ENCODE assay signal across 7 mouse cellular contexts in genomic region chr11:60311025-60311854, GRCm38 (mm10). TPM values are rescaled to one million over a fixed set of nuclear protein-coding genes. Genes with fewer than 3 reads are reported as not detected.
DNase-seq lines count a peak whose midpoint lies in the region; ATAC-seq lines count a peak whose summit lies in the region.

No protein-coding gene starts in this region.

- peak; percentile 88 for DNase-seq in cerebellum, adult 11-12 months
- peak; percentile 95 for DNase-seq in forebrain, embryonic 14.5 days (ENCODE audit: low spot score)
- peak; percentile 93 for DNase-seq in kidney, postnatal 14 days
- peak; percentile 31 for DNase-seq in liver
- peak; percentile 68 for DNase-seq in neural tube, embryonic 11.5 days (ENCODE audit: low spot score)

- H3K4me2 ChIP-seq in forebrain, embryonic 14.5 days (ENCODE audit: low read length), result peak overlapping the region; percentile 14
- H3K4me2 ChIP-seq in heart, embryonic 16.5 days (ENCODE audit: low read depth, low read length), result peak overlapping the region; percentile 49
- peak overlapping the region; percentile 25; the same call in 1 of the 2 replicates for H3K4me2 ChIP-seq in neural tube, embryonic 11.5 days (ENCODE audit: low read depth)

- H3K4me3 ChIP-seq in forebrain, embryonic 14.5 days (ENCODE audit: low read depth, low read length), result no peak overlapping the region
- H3K4me3 ChIP-seq in heart, embryonic 16.5 days (ENCODE audit: low read length), result no peak overlapping the region
- no peak overlapping the region for H3K4me3 ChIP-seq in neural tube, embryonic 11.5 days (ENCODE audit: low read depth, low read length)

- no peaks in the 10 kb centered on the region for H3K9me3 ChIP-seq in forebrain, embryonic 14.5 days (replicated peaks; ENCODE audit: control insufficient read depth, low read length)
- H3K9me3 ChIP-seq in heart, embryonic 16.5 days (replicated peaks; ENCODE audit: control insufficient read depth, low read length), result 0 out of 2 replicates have a peak, but pooled peaks cover 2% of the 10 kb centered on the region
- H3K9me3 ChIP-seq in neural tube, embryonic 11.5 days (ENCODE audit: control insufficient read depth, low read length), result no peaks in the 10 kb centered on the region

- no peaks in the 10 kb centered on the region for H3K36me3 ChIP-seq in forebrain, embryonic 14.5 days (ENCODE audit: control insufficient read depth, insufficient read depth, low read length)
- no peaks in the 10 kb centered on the region for H3K36me3 ChIP-seq in heart, embryonic 16.5 days (ENCODE audit: control insufficient read depth, insufficient read depth)
- no peaks in the 10 kb centered on the region for H3K36me3 ChIP-seq in neural tube, embryonic 11.5 days (ENCODE audit: control insufficient read depth, insufficient read depth, low read length)

- no peaks in the 10 kb centered on the region for H3K27me3 ChIP-seq in forebrain, embryonic 14.5 days (replicated peaks; ENCODE audit: control insufficient read depth, insufficient read depth, low read length)
- H3K27me3 ChIP-seq in heart, embryonic 16.5 days (ENCODE audit: control insufficient read depth, insufficient read depth, low read length), result no peaks in the 10 kb centered on the region
- no peaks in the 10 kb centered on the region for H3K27me3 ChIP-seq in neural tube, embryonic 11.5 days (ENCODE audit: control insufficient read depth, insufficient read depth, low read length)

- ATAC-seq in forebrain, embryonic 14.5 days, result peak; percentile 85
- ATAC-seq in heart, embryonic 16.5 days (replicated peaks; ENCODE audit: extremely low read depth, insufficient read depth, low FRiP score), result peak; percentile 86
- ATAC-seq in neural tube, embryonic 11.5 days (ENCODE audit: insufficient read depth, low FRiP score, low TSS enrichment), result peak; percentile 85
- ATAC-seq in erythroid progenitor cell, adult 5-6 weeks (replicated peaks; ENCODE audit: low FRiP score, poor library complexity, severe bottlenecking), result no peak

- peak overlapping the region; percentile 53 for H3K9ac ChIP-seq in forebrain, embryonic 14.5 days (ENCODE audit: low read length)
- peak overlapping the region; percentile 15; the same call in 1 of the 2 replicates for H3K9ac ChIP-seq in heart, embryonic 16.5 days (ENCODE audit: low read length)
- H3K9ac ChIP-seq in neural tube, embryonic 11.5 days (ENCODE audit: low read length), result peak overlapping the region; percentile 47

- H3K27ac ChIP-seq in forebrain, embryonic 14.5 days (ENCODE audit: low read depth, low read length), result peak overlapping the region; percentile 94
- peak overlapping the region; percentile 72 for H3K27ac ChIP-seq in heart, embryonic 16.5 days (ENCODE audit: low read length)
- H3K27ac ChIP-seq in neural tube, embryonic 11.5 days (ENCODE audit: low read depth, low read length), result peak overlapping the region; percentile 94

- WGBS in forebrain, embryonic 14.5 days, result 2% methylated on average over 8 of the region's 8 CpGs
- WGBS in heart, embryonic 16.5 days, result 11% methylated on average over 8 of the region's 8 CpGs
- 6% methylated on average over 8 of the region's 8 CpGs for WGBS in neural tube, embryonic 11.5 days

- H3K4me1 ChIP-seq in forebrain, embryonic 14.5 days (ENCODE audit: control insufficient read depth, insufficient read depth, low read length), result peaks cover 27% of the 10 kb centered on the region
- peaks cover 32% of the 10 kb centered on the region for H3K4me1 ChIP-seq in heart, embryonic 16.5 days (ENCODE audit: control insufficient read depth, insufficient read depth, low read length)
- peaks cover 21% of the 10 kb centered on the region for H3K4me1 ChIP-seq in neural tube, embryonic 11.5 days (ENCODE audit: control insufficient read depth, insufficient read depth, low read length)

RNA-seq across cellular contexts. Expression of gene Tom1l2, which starts 41.5 kb away (rescaled TPM):
- polyA plus RNA-seq in forebrain, embryonic 14.5 days (2014; fragmentation: Nextera tagmentation; extraction: Ambion mirVana), result 23.0 and 31.6 TPM in 2 replicates
- polyA plus RNA-seq in heart, embryonic 16.5 days (2015; fragmentation: Nextera tagmentation; extraction: Ambion mirVana), result 40.0 and 41.0 TPM in 2 replicates
- polyA plus RNA-seq in neural tube, embryonic 11.5 days (2014; fragmentation: Nextera tagmentation; extraction: Ambion mirVana), result 19.1 and 21.2 TPM in 2 replicates
- 3.8 and 9.7 TPM in 2 replicates for total RNA-seq in erythroid progenitor cell, adult 5-6 weeks (2015; ENCODE audit: low replicate concordance)
- 3.6 and 3.9 TPM in 2 replicates for total RNA-seq in erythroid progenitor cell, adult 5-6 weeks (2017; ENCODE audit: low replicate concordance)

RNA-seq across cellular contexts. Expression of gene Drc3, which starts 41.9 kb away (rescaled TPM):
- 5.9 and 7.0 TPM in 2 replicates for polyA plus RNA-seq in forebrain, embryonic 14.5 days (2014; fragmentation: Nextera tagmentation; extraction: Ambion mirVana)
- 2.5 and 3.6 TPM in 2 replicates for polyA plus RNA-seq in heart, embryonic 16.5 days (2015; fragmentation: Nextera tagmentation; extraction: Ambion mirVana)
- 0.69 and 1.4 TPM in 2 replicates for polyA plus RNA-seq in neural tube, embryonic 11.5 days (2014; fragmentation: Nextera tagmentation; extraction: Ambion mirVana)
- total RNA-seq in erythroid progenitor cell, adult 5-6 weeks (2015; ENCODE audit: low replicate concordance), result not detected in 2 replicates
- total RNA-seq in erythroid progenitor cell, adult 5-6 weeks (2017; ENCODE audit: low replicate concordance), result not detected in 2 replicates

Comparison
In these comparisons a context has a peak if more than half of its experiments do, and no peak if none do; other contexts are left out.
1. DNase-seq: peak in every context shown above with its lines; median percentile 95 in forebrain, embryonic 14.5 days; 93 in kidney, postnatal 14 days; 88 in cerebellum, adult 11-12 months; 68 in neural tube, embryonic 11.5 days; 31 in liver.